Mouse (Mus musculus) mature B cell (primary cell): ENCODE data around the gene Elovl6.

Experiments used
- in situ Hi-C: fragments of 300-500 bp; cut with MboI; formaldehyde crosslinking; loops from 2 replicates; pipeline ENCODE4 v1.14.3; 2019

The Elovl6 gene

DNA sequence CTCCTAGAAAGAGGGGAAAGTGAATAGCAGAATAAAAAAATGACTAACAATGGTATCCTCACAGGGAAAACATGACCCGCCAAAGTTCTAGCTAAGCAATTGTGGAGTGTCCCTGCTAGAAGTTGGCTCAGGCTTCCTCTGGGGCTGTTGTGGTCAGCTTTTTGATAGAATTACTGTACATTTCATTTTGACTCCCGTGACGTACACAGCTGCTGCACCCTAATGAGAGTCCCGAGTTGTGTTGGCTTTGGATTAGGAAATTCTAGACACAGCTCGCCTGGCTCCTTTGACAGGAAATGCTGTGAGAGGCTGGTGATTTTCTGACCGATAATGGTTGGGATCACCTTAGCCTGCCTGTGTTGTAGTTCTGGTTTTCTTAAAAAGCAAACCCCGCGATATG is 79.5 kb downstream of the Elovl6 start:
- in situ Hi-C loops = no loop called here

DNA sequence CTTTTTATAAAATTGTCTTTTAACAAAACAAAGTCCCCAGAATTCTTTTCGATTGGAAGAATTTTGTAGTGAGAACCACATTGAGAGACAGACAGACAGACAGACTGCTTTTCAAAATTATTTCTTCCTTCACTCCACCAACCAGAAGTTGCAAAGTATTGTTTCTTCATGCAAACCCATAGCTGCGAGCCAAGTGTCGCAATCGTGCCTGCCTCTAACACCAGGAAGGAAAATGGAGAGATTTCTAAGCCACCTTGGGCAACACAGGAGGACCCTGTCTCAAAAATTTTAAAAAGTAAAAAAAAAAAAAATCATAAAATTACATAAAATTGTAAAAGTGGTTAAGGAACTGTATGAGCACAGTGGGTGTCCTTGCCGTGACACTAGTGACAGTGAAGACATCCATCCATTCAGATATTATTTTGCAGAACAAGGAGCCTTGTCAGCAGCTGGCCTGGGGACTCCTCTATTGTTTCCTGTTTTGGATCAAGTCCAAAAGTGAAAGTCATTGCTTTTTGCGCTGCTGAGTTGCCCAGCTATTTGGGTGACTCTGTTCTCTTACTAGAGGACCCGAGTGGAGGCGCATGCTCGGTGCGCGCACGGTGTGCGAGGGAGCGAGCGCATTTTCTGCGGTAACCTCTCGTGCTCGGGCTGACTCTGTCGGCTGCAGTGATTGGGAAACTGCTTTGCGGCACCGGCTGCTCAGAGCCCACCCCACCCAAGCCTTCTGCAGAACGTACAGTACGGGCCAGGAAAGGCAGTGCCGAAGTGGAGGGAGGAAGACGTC is 80.3 kb downstream of the Elovl6 start:
- in situ Hi-C loops = no loop called here

DNA sequence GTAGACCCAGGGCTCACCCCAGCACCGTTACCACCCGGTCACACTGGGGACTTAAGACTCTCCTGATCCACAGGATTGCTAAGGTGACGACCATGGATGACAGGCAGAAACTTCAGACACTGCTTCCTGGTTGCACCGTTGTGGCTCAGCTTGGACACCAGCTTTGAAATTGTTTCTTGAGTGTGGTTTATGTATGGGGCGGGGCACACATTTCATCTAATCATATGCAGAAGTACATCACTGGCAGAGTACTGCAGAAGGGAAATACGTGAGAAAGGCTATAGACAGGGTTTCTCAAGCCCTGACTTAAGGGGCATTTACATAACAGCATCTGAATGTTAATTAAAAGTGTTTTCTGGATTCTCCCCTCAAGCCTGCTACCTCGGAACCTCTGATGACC is 81.6 kb downstream of the Elovl6 start:
- in situ Hi-C loops = no loop called here

DNA sequence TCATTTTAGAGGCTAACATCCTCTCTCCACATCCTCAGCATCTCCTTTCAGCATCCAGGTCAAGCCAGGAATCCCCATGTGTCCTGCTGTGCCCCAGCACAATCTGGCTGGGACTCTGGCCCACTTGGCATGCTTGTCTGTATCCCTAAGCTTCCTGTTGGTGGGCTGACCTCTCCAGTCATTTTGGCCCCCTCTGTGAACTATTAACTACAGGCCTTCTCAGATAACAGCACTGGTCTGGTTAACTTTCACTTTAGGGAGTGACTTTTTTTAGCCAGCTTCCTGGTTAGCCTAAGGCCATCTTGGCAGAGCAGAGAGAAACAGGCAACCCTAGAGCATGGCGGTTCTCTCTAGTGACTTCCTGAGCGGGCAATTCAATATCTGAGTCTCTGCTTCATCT is 82.1 kb downstream of the Elovl6 start:
- in situ Hi-C loops = no loop called here

DNA sequence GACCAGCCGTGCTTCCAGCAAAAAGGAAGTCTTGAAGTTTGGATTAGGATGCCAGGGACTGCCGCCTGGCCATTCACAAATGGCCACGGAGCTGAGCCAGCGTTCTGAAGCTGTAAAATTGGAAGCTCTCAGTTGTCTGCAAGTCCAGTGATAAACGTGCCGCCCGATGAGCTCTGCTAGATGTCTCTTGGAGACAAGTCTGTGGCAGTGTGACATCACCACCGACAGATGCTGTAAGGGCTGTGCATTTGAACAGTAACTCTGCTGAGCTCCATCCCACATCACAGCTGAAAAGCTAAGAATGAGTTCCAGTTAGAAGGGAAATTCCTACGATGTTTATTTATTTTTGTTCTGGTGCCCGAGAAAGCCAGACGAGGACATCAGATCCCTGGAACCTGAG is 85.3 kb downstream of the Elovl6 start:
- in situ Hi-C loops = no loop called here

DNA sequence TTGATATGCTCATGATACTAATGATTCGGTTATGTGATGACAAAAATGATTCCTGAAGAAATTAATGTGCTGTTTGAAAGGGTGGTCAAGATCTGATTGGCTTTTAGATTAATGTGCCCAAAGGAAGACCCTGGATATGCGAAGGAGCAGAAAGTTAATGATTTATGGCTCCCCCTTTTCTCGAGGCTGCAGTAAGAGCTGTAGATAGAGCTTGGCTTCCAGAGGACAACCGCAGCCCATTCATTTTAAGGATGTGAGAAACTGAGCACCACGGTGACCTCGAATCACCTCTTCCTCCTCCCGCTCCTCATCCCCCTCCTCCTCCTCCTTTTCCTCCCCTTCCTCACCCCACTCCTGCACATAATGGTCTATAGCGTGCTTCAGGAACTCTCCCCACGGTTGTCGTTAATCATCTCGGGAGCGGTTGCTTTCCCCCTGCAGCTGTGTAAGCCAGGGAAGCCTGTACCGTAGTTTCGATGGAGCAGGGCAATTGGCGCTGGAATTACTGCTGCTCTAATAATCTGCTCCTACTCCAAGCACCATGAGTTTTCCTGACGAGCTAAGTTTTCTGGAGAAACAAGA is 87.1 kb downstream of the Elovl6 start:
- in situ Hi-C loops = no loop called here

DNA sequence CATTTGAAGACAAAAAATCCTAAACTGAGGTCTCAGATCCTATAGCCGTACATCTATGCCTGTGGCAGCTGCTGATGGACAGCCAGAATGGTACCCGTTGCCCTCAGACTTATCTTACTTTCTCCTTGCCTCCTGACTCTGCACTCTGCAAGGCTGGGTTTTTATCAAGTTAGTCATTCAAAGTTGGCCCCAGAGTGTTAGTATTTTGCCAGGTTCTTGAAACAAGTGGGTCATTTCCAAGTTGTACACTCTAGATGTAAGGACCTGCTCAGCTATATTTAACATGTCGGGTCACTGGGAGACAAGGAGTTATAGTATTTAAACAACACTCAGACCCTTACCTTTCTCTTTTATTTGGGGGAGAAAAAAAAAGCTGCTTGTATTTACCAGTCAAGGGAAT is 88.6 kb downstream of the Elovl6 start:
- in situ Hi-C loops = no loop called here

DNA sequence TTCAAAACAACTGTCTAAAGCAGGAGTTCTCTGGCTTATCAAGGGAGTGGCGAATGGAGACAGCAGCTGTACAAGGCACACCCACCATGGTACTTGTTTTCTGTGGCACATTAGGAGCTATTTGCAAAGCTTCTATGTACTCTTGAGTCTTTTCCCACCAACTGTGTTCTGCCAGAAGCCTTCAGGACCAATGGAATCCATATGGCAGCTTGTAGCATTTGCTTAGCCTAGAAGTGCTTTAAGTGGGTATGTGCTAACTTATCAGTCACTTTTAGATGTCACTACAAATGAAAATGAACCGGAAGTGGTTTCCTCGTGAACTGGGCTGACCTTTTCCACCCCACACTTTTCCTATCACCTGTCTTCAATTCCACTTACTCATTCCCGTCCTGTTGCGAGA is 89.1 kb downstream of the Elovl6 start:
- in situ Hi-C loops = no loop called here

DNA sequence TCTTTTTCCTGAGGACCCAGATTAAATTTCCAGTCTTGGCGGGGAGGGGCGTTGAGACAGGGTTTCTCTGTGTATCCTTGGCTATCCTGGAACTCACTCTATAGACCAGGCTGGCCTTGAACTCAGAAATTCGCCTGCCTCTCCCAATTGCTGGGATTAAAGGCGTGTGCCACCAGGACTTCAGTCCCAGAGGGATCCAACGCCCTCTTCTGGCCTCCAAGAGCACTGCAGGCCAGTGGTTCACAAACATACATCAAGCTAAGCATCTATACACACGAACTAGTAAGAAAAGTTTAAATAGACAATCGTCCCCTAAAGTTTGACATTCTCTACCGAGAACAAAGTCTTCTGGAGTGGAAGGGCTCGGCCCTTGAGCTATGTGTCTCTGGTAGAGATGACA is 90.0 kb downstream of the Elovl6 start:
- in situ Hi-C loops = no loop called here

DNA sequence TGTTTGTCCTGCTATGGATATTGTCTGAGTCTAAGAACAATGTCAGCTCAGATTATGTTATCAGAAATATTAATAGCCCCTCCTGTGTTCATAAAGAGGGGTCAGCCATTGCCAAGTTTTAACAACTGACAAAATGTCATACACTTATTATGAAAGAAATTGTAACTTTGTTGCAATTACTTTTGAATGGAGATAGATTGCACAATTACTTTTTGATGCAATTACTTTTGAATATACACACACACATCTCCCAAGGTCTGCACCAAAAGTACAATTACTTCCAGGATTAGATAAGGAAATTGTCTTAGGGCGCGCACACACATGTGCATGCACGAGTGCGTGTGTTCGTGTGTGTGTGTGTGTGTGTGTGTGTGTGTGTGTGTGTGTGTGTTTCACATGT is 90.5 kb downstream of the Elovl6 start:
- in situ Hi-C loops = no loop called here

DNA sequence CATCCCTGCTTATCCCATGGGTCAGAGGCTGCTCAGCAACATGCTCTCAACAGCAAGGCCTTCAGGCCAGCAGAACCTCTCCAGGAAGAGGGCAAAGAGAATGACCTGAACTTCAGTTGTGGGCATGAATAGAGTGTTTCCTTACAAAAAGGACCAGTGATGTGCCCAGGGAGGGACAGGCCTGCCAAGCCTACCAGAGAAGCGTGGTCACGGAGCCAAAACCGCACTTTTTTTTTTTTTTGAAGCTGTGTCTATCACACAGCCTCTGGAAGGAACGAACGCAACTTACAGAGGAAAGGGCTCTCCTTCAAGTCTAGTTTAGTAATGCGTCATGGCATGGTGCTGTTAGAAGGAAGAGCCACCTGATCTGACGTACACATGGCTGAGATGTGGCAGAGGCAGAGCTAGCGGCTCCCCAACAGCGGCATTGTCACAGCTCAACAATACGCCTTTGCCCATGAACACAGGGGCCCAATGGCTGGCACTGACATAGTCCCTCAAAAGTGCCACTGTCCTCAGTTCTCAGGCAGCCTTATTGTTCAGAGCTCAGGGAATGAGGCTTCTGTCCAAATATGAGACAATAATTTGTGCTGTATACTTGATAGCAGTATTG is 92.1 kb downstream of the Elovl6 start:
- in situ Hi-C loops = no loop called here

DNA sequence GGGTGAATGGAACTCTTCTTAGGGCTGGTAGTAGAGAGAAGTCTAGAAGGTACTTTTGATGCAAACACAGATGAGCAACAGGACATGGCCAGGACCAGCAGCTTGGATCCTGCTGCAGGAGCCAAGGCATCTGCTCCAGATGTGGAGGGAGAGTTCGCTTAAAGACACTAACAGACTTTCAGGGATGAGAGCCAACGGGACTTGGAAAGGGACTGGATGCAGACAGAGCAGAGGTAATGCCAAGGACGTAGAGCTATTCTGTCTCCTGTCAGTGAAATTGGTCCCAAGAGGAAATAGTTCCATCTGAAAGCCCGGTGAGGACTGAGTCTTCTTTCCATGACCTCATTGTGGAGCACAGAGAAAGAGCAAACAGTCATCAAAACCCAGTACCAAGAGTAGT is 95.1 kb downstream of the Elovl6 start:
- in situ Hi-C loops = no loop called here

DNA sequence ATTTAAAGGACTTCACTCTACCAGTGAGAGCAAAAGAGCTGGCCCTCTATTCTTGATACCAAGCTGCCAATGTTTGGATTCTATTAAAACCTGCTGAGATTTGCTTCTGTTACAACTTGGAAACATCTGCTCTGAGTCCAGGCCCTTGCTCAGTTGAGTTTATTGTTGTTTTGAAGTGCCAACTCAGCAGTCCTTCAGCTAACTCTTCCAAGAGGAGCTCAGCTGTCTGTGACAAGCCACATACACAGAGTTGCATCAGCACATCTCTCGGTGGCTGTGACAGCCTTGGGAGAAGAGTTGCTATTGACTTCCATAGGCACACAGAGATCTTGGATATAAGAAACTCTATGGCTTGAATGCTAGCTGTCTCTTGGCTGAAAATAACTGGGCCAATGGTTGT is 98.9 kb downstream of the Elovl6 start:
- in situ Hi-C loops = no loop called here

DNA sequence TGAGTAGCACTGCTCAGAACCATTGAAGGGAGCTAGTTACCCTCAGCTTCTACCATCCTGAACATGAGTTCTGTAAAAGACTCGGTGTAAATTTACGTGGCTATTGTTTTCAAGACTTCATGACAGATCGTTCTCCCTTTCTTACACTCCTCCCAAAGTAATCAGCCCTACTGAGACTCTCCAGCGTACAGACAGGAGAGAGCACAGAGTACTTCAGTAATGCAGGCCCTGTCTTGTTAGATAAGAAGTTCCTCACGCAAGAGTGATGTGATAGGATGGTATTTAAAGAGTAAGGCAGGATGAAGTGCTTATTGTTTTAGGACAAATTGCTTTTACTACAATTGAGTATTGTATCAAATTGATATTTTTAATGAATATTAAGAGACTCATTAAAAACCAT is 99.7 kb downstream of the Elovl6 start:
- in situ Hi-C loops = no loop called here

DNA sequence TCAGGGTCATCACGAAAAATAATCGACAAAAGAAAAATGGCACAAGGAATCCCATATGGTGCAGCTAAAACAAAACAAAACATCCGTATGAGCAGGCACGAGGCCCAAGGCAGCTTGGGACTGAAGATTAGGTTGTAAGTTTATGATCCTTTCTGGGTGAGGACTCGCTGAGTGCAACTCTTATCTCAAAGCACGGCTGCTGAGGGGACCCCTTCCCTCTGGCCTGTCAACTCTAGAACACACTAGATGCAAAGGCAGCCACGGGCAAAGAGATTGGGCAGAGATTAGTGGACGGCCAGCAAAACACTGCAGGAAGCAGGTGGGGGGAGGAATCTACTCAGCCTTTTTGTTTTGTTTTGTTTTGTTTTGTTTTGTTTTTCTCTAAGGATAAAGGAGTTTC is 101.4 kb downstream of the Elovl6 start:
- in situ Hi-C loops = no loop called here

DNA sequence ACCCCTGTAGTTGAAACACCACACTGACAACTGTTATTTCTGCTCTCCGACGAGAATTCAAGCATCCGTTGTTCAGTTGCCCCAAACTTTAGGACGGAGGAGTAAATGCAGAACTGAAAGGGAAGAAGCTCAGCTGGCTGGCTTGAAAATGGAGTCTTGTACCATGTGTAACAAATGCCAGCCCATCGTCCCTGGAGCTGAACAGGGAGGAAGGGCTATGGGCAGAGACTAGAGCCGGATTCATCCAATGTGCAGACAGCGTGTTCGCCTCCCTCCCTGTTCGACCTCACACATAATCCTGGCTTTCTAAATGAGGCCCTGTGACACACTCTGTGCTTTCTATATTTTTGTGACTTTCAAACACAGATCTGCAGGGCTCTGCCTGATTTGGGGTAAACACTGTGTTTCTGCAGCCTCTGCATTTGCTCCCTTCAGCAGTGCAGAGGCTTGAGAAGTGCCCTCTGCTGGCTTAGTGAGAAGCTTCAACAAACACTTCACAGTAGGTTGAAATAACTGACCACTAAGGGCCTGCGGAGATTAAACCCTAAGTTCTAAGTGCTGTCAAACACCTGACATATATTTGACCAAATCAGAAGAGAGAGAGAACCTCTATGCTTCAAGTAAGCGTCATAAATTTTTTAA is 102.2 kb downstream of the Elovl6 start:
- in situ Hi-C loops = no loop called here

DNA sequence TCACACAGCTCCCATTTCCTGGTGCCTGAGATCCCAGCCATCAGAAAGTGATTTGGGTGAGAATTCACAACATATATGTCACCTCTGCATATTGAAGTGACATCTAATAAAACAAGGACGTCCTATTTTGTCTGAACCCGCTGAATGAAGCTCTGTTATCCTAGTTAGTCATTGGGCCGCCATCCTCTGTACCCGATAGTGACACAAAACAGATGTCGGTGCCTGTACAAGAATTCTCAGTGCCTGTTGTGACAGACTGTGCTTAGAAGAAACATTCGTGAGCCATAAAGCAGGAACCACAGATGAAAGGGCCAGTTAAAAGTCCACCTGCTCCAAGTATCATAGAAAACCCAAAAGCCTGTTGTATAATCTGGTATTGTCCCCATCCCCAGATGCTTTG is 105.3 kb downstream of the Elovl6 start:
- in situ Hi-C loops = no loop called here

DNA sequence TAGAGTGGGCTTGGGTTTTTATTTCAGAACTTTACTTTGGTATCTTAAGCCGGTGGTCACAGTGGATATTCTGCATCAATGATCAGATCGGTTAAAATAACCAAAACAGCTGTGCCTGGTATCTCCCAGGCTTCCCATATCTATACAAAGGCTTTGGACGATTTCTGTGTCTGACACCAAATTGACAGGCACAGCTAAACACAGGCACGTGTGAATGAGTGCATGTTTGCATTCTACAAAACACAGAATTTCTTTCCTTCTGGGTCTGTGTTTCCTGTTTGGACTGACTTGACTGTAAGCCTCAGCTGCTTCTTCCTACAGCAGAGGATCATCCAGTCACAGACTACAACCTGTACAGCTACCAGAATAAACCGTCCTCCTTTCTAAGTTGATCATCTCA is 107.5 kb downstream of the Elovl6 start:
- in situ Hi-C loops = no loop called here

DNA sequence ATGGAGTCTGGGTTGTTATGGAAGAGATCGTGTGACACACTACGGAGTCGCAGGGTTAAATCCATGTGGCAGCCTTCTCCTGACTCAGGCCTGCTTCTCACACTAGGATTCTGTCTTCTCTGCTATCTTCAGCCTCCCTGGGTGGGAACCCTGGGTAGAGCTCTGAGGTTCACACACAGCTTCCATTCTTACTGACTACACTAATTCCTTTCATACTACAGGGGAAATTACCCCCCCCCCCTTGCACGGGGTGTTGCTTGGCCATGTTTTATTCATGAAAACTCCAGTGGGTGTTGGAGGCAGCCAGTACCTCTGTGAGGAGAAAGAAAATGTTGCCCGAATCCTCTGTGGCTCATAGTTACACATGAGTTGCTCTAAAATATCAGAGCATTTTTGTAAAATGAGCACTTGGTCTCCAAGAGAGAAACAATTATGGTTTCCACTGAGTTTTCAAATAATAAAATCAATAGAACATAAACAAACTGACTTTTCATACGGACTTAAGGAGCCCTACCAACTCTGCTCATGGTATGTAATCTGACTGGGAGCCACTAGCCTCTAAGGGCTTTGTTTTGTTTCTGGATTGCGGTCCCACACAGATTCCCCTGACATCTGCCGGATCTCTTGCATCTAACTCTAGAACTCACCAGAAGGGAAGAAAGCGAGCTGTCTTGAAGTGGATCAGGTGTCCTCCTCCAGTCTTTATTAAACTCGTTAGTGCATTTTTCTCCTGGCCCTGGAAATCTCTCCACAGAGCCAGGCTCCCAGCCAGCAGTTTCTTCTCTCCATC is 108.3 kb downstream of the Elovl6 start:
- in situ Hi-C loops = no loop called here

DNA sequence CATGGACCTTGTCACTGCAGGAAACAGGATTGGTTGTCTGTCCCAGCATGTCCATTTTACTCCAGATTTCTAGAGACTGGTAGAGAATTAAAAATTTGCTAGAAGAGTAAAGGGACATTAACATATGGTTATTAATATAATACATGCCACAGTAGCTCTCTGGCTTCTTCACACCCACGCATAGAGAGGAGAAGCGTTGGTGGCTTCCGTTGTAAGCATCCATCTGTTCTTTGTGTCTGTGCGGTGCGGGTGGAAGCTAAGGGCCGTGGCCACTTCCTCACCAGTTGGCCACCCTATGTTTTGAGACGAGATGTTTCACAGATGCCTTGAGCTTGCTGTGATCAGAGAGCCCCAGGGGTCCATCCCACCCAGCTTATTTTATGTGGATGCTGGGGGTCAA is 109.5 kb downstream of the Elovl6 start:
- in situ Hi-C loops = no loop called here

DNA sequence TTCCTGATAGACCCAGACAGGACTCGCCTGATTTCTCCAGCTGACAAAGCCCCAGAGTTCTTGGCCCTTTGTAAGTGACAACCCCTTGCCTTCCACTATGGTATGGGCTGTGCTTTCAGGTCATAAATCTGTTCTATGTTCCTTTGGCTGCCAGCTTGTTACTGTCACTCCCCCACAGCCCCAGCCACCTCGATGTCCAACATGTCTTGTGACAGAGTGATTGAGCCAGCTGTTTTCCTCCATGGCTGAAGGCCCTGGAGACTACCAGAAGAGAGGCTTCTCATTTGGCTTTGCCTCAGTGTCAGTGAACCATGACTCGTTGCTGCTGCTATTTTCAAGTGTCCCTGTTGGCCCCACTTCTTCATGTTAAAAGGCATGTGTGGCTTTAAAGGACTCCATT is 113.3 kb downstream of the Elovl6 start:
- in situ Hi-C loops = no loop called here

DNA sequence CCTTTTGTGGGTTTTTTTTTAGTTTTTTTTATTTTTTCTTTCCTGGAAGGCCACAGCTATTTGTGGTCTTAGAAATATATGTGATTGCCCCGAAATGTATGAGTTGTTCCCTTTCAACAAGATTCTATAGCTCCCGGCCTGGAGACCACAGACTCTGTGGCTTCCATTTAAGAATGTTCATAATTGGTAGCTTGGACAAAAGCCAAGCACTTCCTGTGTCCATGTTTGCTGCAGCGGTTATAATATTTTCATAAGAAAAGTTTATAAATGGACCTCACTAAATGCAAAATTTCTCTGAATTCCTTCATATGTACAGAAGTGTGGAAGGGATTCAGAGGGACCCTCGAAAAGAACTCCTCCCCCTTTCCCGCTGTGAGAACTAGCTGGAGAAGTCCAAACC is 114.6 kb downstream of the Elovl6 start:
- in situ Hi-C loops = no loop called here
